Mouse (Mus musculus): Measurements from ENCODE around the gene Fn1. TPM values are rescaled to one million over a fixed set of nuclear protein-coding genes. Genes with fewer than 3 reads are reported as not detected.

Gene Fn1
- polyA plus RNA-seq, 1 experiment from 2014 or later: 27.4 TPM

DNA sequence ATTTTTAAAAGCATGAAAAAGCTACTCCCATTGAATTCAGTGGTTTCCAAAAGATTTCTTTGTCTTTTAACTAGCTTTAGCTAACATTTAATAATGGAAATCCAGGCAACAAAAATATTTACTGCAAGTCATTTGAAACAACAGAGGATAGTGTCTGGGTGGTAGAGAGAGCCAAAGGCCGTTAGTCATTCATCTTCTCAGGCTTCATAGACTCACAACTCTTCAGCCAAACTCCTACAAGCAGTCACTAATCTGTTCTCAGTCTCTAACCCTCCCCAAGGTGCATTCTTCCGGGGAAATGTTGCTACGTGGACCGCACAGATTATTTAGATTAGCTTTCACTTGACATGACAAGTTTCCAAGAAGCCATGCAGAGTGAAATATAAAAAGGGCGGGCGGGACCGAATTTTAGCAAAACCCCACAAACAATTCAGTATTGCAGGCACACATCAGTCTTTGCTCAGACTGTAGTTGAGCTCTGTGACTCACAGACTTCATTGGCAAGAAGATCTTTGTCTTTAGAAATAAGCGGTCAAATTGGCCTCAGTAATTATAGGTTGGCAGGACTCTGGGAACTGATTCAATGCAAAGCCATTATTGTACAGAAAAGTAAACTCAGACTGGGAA, 27.2 kb upstream of the Fn1 start:
- Histone ChIP-seq H3K36me3 (ENCODE audit: control insufficient read depth, insufficient read depth, low read length) (no peaks in the 10 kb centered on the region), H3K4me2 (ENCODE audit: low read length) (no peak overlapping the region), H3K9ac (ENCODE audit: low read depth, low read length) (no peak overlapping the region), H3K9me3 (ENCODE audit: control insufficient read depth, low read length) (no peaks in the 10 kb centered on the region), H3K4me1 (ENCODE audit: control insufficient read depth, insufficient read depth, low read depth, low read length) (no peaks in the 10 kb centered on the region), H3K4me3 (ENCODE audit: low read length) (no peak overlapping the region), H3K27ac (ENCODE audit: low read depth, low read length) (no peak overlapping the region), H3K27me3 (replicated peaks; ENCODE audit: control insufficient read depth, insufficient read depth, low read length) (no peaks in the 10 kb centered on the region)
- WGBS: 62% methylated on average over 8 of the region's 8 CpGs
- ATAC-seq: no peak

DNA sequence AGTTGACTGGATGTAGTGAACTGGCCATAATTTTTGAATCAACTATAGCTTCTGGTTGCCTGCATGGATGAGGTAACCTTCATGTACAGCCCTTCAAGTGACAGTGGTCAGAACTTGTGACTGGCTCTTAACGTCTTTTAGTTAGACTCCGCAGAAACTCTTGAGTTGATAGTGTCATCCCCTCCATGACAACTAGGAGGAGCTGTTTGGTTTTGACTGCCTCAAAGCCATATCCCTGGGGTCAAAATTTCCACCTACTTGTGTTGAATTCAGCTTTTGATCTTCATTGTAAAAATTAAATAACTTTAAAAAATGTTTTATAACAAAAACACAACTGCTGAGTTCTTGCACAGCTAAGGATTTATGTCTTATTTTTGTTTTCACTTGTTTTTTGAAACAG, 22.4 kb upstream of the Fn1 start:
- 70% methylated on average over 2 of the region's 2 CpGs for WGBS

DNA sequence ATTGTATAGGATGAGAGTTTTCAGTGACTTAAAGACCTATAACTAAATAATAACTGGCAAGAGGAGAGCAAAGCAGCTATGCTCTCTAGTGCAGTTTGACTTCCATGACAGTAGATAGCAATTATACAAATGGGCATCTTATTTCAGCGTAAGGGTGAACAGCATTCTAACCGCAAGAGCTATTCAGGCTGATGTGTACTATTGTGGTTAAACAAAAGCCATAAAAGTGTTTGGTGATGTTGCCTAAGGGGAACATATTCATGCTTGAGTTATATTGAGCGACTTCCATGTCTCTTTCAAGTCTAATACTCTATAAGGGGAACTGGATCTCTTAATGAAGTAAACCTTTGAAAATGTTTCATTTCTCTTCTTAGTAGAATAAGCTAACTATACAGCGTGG, 21.3 kb upstream of the Fn1 start:
- Histone ChIP-seq H3K9ac (ENCODE audit: low read depth, low read length) (no peak overlapping the region), H3K4me1 (ENCODE audit: control insufficient read depth, insufficient read depth, low read depth, low read length) (peaks cover 3% of the 10 kb centered on the region; the same call in 1 of the 2 replicates), H3K9me3 (ENCODE audit: control insufficient read depth, low read length) (no peaks in the 10 kb centered on the region), H3K4me3 (ENCODE audit: low read length) (no peak overlapping the region), H3K27me3 (replicated peaks; ENCODE audit: control insufficient read depth, insufficient read depth, low read length) (no peaks in the 10 kb centered on the region), H3K27ac (ENCODE audit: low read depth, low read length) (no peak overlapping the region), H3K4me2 (ENCODE audit: low read length) (no peak overlapping the region), H3K36me3 (ENCODE audit: control insufficient read depth, insufficient read depth, low read length) (no peaks in the 10 kb centered on the region)
- WGBS: 61% methylated on average over 4 of the region's 4 CpGs
- no peak for ATAC-seq

More for the DNA sequence above, 22.4 kb upstream of the Fn1 start:
- no peaks in the 10 kb centered on the region for H3K9me3 ChIP-seq (ENCODE audit: control insufficient read depth, low read length)
- H3K4me3 ChIP-seq (ENCODE audit: low read length): no peak overlapping the region
- H3K9ac ChIP-seq (ENCODE audit: low read depth, low read length): no peak overlapping the region
- no peaks in the 10 kb centered on the region for H3K36me3 ChIP-seq (ENCODE audit: control insufficient read depth, insufficient read depth, low read length)
- no peak overlapping the region for H3K4me2 ChIP-seq (ENCODE audit: low read length)
- H3K27me3 ChIP-seq (replicated peaks; ENCODE audit: control insufficient read depth, insufficient read depth, low read length): no peaks in the 10 kb centered on the region
- ATAC-seq: no peak
- H3K4me1 ChIP-seq (ENCODE audit: control insufficient read depth, insufficient read depth, low read depth, low read length): peaks cover 3% of the 10 kb centered on the region; the same call in 1 of the 2 replicates
- no peak overlapping the region for H3K27ac ChIP-seq (ENCODE audit: low read depth, low read length)

DNA sequence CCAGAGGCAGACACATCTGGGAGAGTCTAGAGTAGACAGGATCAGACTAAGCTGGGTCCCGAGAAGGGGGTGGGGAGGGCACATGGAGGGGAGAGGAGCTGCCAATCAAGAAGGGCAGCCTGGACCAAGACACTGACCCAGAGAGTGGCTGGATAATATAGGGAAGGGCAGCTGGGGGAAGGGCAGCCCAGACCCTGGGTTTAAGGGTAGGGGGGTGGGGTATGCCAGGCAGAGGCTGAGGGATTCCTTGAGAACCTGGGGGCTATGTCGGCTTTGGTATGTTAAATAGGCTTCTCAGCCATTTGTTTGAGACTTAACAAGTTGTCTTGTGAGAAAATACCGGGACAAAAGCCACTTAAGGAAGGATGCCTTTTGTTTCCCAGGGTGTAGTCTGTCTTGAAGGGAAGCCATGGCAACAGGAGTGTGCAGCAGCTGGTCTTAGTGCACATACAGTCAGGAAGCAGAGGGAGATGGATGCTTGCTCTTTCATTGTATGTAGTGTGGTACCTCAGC, 20.5 kb upstream of the Fn1 start:
- peak; percentile 83 for ATAC-seq
- H3K9ac ChIP-seq (ENCODE audit: low read depth, low read length): no peak overlapping the region
- no peaks in the 10 kb centered on the region for H3K36me3 ChIP-seq (ENCODE audit: control insufficient read depth, insufficient read depth, low read length)
- H3K9me3 ChIP-seq (ENCODE audit: control insufficient read depth, low read length): no peaks in the 10 kb centered on the region
- no peak overlapping the region for H3K4me2 ChIP-seq (ENCODE audit: low read length)
- peaks cover 3% of the 10 kb centered on the region; the same call in 1 of the 2 replicates for H3K4me1 ChIP-seq (ENCODE audit: control insufficient read depth, insufficient read depth, low read depth, low read length)
- H3K4me3 ChIP-seq (ENCODE audit: low read length): no peak overlapping the region
- H3K27me3 ChIP-seq (replicated peaks; ENCODE audit: control insufficient read depth, insufficient read depth, low read length): no peaks in the 10 kb centered on the region
- no peak overlapping the region for H3K27ac ChIP-seq (ENCODE audit: low read depth, low read length)
- 6% methylated on average over 3 of the region's 3 CpGs for WGBS

- H3K9ac ChIP-seq (ENCODE audit: low read depth, low read length): no peak overlapping the region
- WGBS: 83% methylated on average over 3 of the region's 3 CpGs
- H3K4me2 ChIP-seq (ENCODE audit: low read length): no peak overlapping the region
- H3K4me3 ChIP-seq (ENCODE audit: low read length): no peak overlapping the region
- ATAC-seq: no peak
- H3K27ac ChIP-seq (ENCODE audit: low read depth, low read length): no peak overlapping the region
- no peaks in the 10 kb centered on the region for H3K36me3 ChIP-seq (ENCODE audit: control insufficient read depth, insufficient read depth, low read length)
- peaks cover 6% of the 10 kb centered on the region for H3K9me3 ChIP-seq (ENCODE audit: control insufficient read depth, low read length)
- no peaks in the 10 kb centered on the region for H3K27me3 ChIP-seq (replicated peaks; ENCODE audit: control insufficient read depth, insufficient read depth, low read length)
- peaks cover 3% of the 10 kb centered on the region; the same call in 1 of the 2 replicates for H3K4me1 ChIP-seq (ENCODE audit: control insufficient read depth, insufficient read depth, low read depth, low read length)
Observed at GRCm38 (mm10) chr1:71672346-71672745, 19.3 kb upstream of the Fn1 start.

DNA sequence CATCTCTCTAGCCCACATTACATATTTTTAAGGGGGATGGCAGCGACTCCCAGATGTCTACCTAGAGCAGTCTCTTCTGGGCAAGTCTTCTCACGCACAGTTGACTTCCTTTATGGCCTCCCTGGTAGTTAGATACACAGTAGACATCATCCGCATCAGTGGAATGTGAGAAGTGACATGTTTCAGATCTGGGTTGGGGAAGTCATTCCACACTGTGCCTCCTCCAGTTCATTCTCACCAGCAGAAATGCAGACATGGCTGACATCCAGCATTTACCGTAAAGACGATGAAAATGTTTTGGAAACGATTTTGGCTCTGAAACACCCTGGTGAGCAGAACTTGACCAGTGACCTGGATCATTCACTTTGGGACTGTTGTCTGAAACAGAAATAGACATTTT, 10.2 kb upstream of the Fn1 start:
- no peak overlapping the region for H3K9ac ChIP-seq (ENCODE audit: low read depth, low read length)
- no peak overlapping the region for H3K27ac ChIP-seq (ENCODE audit: low read depth, low read length)
- no peaks in the 10 kb centered on the region for H3K36me3 ChIP-seq (ENCODE audit: control insufficient read depth, insufficient read depth, low read length)
- no peaks in the 10 kb centered on the region for H3K4me1 ChIP-seq (ENCODE audit: control insufficient read depth, insufficient read depth, low read depth, low read length)
- no peak for ATAC-seq
- H3K4me2 ChIP-seq (ENCODE audit: low read length): no peak overlapping the region
- peaks cover 8% of the 10 kb centered on the region for H3K9me3 ChIP-seq (ENCODE audit: control insufficient read depth, low read length)
- no peak overlapping the region for H3K4me3 ChIP-seq (ENCODE audit: low read length)
- H3K27me3 ChIP-seq (replicated peaks; ENCODE audit: control insufficient read depth, insufficient read depth, low read length): no peaks in the 10 kb centered on the region
- WGBS: 91% methylated on average over 6 of the region's 6 CpGs

- Histone ChIP-seq H3K27me3 (replicated peaks; ENCODE audit: control insufficient read depth, insufficient read depth, low read length) (no peaks in the 10 kb centered on the region), H3K4me3 (ENCODE audit: low read length) (no peak overlapping the region), H3K9ac (ENCODE audit: low read depth, low read length) (no peak overlapping the region), H3K9me3 (ENCODE audit: control insufficient read depth, low read length) (0 out of 2 replicates have a peak, but pooled peaks cover 3% of the 10 kb centered on the region), H3K4me1 (ENCODE audit: control insufficient read depth, insufficient read depth, low read depth, low read length) (peaks cover 5% of the 10 kb centered on the region), H3K36me3 (ENCODE audit: control insufficient read depth, insufficient read depth, low read length) (no peaks in the 10 kb centered on the region), H3K27ac (ENCODE audit: low read depth, low read length) (no peak overlapping the region), H3K4me2 (ENCODE audit: low read length) (no peak overlapping the region)
- ATAC-seq: no peak
- WGBS: 84% methylated on average over 6 of the region's 6 CpGs
Observed at GRCm38 (mm10) chr1:71658632-71659031, 5.6 kb upstream of the Fn1 start.

DNA sequence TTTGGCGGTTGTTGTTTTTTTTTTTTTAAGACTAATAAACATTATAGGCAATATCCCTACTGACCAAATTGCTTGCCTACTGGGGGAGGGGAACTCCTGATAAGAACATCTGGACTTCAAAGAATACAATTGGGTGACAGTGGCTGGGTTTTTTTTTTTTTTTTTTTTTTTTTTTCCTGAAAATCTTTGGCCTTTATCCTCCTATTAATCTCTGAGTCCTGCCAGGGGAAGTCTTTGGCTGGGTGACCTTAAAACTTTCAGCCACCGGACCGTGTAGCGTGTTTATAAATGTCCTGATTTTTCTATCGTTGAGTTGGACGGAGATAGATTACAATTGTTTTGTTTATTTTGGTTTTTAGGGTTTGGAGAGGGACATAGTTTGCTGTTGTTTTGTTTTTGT, 3.3 kb upstream of the Fn1 start:
- Histone ChIP-seq H3K4me2 (ENCODE audit: low read length) (no peak overlapping the region), H3K27ac (ENCODE audit: low read depth, low read length) (no peak overlapping the region), H3K4me1 (ENCODE audit: control insufficient read depth, insufficient read depth, low read depth, low read length) (peaks cover 11% of the 10 kb centered on the region), H3K9me3 (ENCODE audit: control insufficient read depth, low read length) (no peaks in the 10 kb centered on the region), H3K36me3 (ENCODE audit: control insufficient read depth, insufficient read depth, low read length) (no peaks in the 10 kb centered on the region), H3K9ac (ENCODE audit: low read depth, low read length) (no peak overlapping the region), H3K4me3 (ENCODE audit: low read length) (no peak overlapping the region), H3K27me3 (replicated peaks; ENCODE audit: control insufficient read depth, insufficient read depth, low read length) (no peaks in the 10 kb centered on the region)
- 73% methylated on average over 6 of the region's 6 CpGs for WGBS
- ATAC-seq: no peak

GRCm38 (mm10) chr1:71654221-71654620, 1.2 kb upstream of the Fn1 start:
- WGBS: 11% methylated on average over 8 of the region's 8 CpGs

More at GRCm38 (mm10) chr1:71654221-71654620, 1.2 kb upstream of the Fn1 start:
- no peaks in the 10 kb centered on the region for H3K9me3 ChIP-seq (ENCODE audit: control insufficient read depth, low read length)
- no peak overlapping the region for H3K27ac ChIP-seq (ENCODE audit: low read depth, low read length)
- ATAC-seq: no peak
- no peaks in the 10 kb centered on the region for H3K27me3 ChIP-seq (replicated peaks; ENCODE audit: control insufficient read depth, insufficient read depth, low read length)
- H3K9ac ChIP-seq (ENCODE audit: low read depth, low read length): peak overlapping the region; percentile 72; the same call in 1 of the 2 replicates
- H3K36me3 ChIP-seq (ENCODE audit: control insufficient read depth, insufficient read depth, low read length): no peaks in the 10 kb centered on the region
- peak overlapping the region; percentile 99 for H3K4me2 ChIP-seq (ENCODE audit: low read length)
- peaks cover 11% of the 10 kb centered on the region for H3K4me1 ChIP-seq (ENCODE audit: control insufficient read depth, insufficient read depth, low read depth, low read length)
- H3K4me3 ChIP-seq (ENCODE audit: low read length): peak overlapping the region; percentile 75

All from hindbrain, embryonic 16.5 days (tissue).